Mouse (Mus musculus): ENCODE data around the gene Chchd10. TPM values are rescaled to one million over a fixed set of nuclear protein-coding genes. Genes with fewer than 3 reads are reported as not detected.

Chchd10 gene
- total RNA-seq, 2 experiments from 2014 or later: 7.1 to 8.1 TPM

GRCm38 (mm10) chr10:75948079-75948478, 15.1 kb downstream of the Chchd10 start:
- no peak for ATAC-seq (ENCODE audit: poor library complexity, severe bottlenecking)

GRCm38 (mm10) chr10:75949053-75950045, 16.4 kb downstream of the Chchd10 start:
- ATAC-seq (ENCODE audit: poor library complexity, severe bottlenecking): no peak

- ATAC-seq (ENCODE audit: poor library complexity, severe bottlenecking): no peak
Measured at GRCm38 (mm10) chr10:75950791-75951210, 17.9 kb downstream of the Chchd10 start.

DNA sequence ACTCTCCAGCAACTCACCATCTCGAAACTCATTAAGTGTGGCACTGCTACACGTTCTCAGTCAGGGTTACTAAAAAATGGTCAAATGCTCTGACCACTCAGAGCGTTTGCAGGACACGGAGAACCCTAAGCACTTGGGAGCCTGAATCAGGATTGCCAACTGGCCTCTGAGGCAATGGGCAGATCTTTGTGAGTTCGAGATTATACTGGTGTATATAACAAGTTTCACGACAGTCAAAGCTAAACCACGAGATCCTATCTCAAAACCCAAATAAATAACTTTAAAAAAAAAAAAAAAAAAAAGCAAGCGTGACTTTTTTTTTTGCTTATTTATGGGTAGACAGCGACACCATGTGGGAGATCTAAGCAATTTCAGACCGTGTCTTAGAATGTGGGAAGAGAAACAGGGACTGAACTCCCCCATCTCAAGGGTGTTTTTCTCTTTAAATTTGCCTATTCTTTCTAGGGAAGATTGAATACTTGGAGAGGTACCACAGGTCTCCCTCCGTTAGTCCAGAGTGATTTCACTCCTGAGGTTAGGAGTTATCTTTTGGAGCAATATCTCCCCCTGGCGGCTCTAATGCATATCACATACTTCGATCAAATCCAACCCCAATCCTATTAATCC, 18.6 kb downstream of the Chchd10 start:
- peak; percentile 73 for ATAC-seq (ENCODE audit: poor library complexity, severe bottlenecking)

- peak; percentile 69 for ATAC-seq (ENCODE audit: poor library complexity, severe bottlenecking)
Measured at GRCm38 (mm10) chr10:75954381-75954811, 21.5 kb downstream of the Chchd10 start, which contains the start of gene Gm5134. Gene Gm5134, plus strand, starts transcription at chr10:75954514.

DNA sequence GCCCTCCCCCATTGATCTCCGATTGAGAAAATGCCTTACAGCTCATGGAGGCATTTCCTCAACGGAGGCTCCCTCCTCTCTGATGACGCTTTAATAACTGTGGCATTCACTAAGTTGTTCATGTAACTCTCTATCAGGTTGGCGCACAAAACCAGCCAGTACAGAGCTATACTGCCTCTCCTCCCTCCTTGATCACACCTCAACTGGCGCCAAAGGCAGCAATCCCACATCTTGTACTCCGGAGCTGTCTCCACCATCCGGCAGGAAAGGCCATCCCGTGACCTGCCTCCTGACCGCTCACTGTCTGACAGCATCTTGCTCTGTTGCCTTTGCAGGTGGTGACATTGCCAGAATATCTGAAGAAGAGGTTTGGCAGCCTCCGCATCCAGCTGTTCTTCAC, 40.9 kb downstream of the Chchd10 start:
- ATAC-seq (ENCODE audit: poor library complexity, severe bottlenecking): no peak

DNA sequence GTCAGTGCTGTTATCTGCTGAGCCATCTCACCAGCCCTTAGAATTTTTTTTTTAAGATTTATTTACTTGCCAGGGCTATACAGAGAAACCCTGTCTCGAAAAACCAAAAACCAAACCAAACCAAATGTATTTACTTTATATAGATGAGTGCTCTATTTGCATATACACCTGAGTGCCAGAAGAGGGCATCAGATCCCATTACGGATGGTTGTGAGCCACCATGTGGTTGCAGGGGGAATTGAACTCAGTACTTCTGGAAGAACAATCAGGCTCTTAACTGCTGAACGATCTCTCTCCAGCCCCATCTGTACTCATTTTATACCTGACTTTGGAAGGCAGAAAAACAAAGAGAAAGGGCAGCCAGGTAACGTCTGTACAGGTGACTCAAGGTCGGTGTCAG, 42.3 kb downstream of the Chchd10 start:
- no peak for ATAC-seq (ENCODE audit: poor library complexity, severe bottlenecking)

DNA sequence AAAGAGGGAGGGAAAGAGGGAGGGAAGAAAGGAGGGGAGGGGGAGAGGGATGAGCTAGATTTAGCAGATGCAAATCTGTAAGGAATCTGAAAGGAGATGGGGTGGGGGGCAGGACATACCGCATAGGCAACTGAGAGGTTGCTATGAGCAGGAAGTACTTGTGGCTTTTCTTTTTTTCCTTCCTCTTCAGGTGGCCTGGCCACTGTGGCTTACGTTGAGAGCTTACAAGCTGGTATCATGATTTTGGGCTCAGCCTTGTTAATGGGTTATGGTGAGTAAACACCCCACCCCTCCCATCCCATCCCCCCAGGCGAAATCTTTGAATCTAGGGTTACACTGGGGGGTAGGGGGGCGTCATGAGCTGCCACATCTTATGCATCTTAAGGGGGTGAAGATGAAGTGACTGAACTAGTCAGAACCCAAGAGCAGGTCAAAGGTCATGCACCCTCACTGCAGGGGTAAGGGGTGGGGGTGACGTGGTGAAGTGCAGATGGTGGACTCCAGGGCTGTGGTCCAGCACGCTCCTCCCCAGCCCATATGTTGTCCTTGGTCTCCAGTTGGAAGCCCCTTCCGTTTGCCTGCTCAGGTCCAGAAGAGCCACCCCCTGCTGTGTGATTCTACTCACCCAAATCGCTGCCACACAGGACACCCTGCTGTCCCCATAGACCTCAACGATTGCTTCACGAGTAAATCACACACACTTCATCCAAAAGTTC, 45.3 kb downstream of the Chchd10 start:
- ATAC-seq (ENCODE audit: poor library complexity, severe bottlenecking): no peak

DNA sequence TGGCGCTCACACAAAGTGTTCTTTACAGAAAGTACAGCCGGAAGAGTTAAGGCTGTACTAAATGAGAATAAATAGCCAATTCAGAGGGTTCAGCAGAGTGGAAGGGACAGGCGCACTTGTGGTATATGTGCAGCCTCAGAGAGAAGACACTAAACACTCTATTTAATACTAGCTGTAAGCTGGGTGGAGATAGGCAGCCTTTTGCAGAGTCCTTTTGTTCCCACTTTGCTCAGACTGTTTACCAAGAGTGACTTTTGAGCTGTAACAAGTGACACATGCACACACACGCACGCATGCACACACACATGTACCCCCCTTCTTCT, 45.9 kb downstream of the Chchd10 start:
- no peak for ATAC-seq (ENCODE audit: poor library complexity, severe bottlenecking)

- ATAC-seq (ENCODE audit: poor library complexity, severe bottlenecking): no peak
Measured at GRCm38 (mm10) chr10:75979432-75979831, 46.5 kb downstream of the Chchd10 start.

Other genes with a start within 250 kb of the Chchd10 start
- 23.7 and 24.0 TPM in 2 replicates for gene Cabin1, start 168.8 kb upstream of the Chchd10 start, total RNA-seq (2015)
- 19.4 and 20.7 TPM in 2 replicates for gene Cabin1, start 168.8 kb upstream of the Chchd10 start, total RNA-seq (2017)
- gene Ddt, start 159.7 kb upstream of the Chchd10 start, total RNA-seq (2015): 30.0 and 31.4 TPM in 2 replicates
- 24.7 and 28.4 TPM in 2 replicates for gene Ddt, start 159.7 kb upstream of the Chchd10 start, total RNA-seq (2017)
- not detected in 2 replicates for gene Gm20441, start 152.2 kb upstream of the Chchd10 start, total RNA-seq (2015)
- not detected in 2 replicates for gene Gm20441, start 152.2 kb upstream of the Chchd10 start, total RNA-seq (2017)
- 1.4 and 2.7 TPM in 2 replicates for gene Gstt3, start 151.7 kb upstream of the Chchd10 start, total RNA-seq (2015)
- gene Gstt3, start 151.7 kb upstream of the Chchd10 start, total RNA-seq (2017): 1.5 and 1.6 TPM in 2 replicates
- 0.78 TPM in 1 of 2 replicates, not detected in the other for gene Gstt1, start 134.5 kb upstream of the Chchd10 start, total RNA-seq (2015)
- not detected in 2 replicates for gene Gstt1, start 134.5 kb upstream of the Chchd10 start, total RNA-seq (2017)
- not detected in 2 replicates for gene Gstt4, start 110.6 kb upstream of the Chchd10 start, total RNA-seq (2015)
- gene Gstt4, start 110.6 kb upstream of the Chchd10 start, total RNA-seq (2017): not detected in 2 replicates
- gene Gstt2, start 95.7 kb upstream of the Chchd10 start, total RNA-seq (2015): 4.7 and 5.9 TPM in 2 replicates
- gene Gstt2, start 95.7 kb upstream of the Chchd10 start, total RNA-seq (2017): 1.8 and 4.7 TPM in 2 replicates
- 68.9 and 73.4 TPM in 2 replicates for gene Mif, start 72.9 kb upstream of the Chchd10 start, total RNA-seq (2015)
- gene Mif, start 72.9 kb upstream of the Chchd10 start, total RNA-seq (2017): 87.4 and 123 TPM in 2 replicates
- 0.41 and 0.89 TPM in 2 replicates for gene Derl3, start 39.7 kb upstream of the Chchd10 start, total RNA-seq (2015)
- not detected in 2 replicates for gene Derl3, start 39.7 kb upstream of the Chchd10 start, total RNA-seq (2017)
- 44.0 and 46.2 TPM in 2 replicates for gene Smarcb1, start 11.5 kb upstream of the Chchd10 start, total RNA-seq (2015)
- 40.6 and 48.4 TPM in 2 replicates for gene Smarcb1, start 11.5 kb upstream of the Chchd10 start, total RNA-seq (2017)
- not detected in 2 replicates for gene Mmp11, start 3.4 kb downstream of the Chchd10 start, total RNA-seq (2015)
- gene Mmp11, start 3.4 kb downstream of the Chchd10 start, total RNA-seq (2017): not detected in 2 replicates
- gene Gm867, start 7.5 kb downstream of the Chchd10 start, total RNA-seq (2015): 0.48 and 0.83 TPM in 2 replicates
- gene Gm867, start 7.5 kb downstream of the Chchd10 start, total RNA-seq (2017): 0.16 TPM in 1 of 2 replicates, not detected in the other
- 0.48 TPM in 1 of 2 replicates, not detected in the other for gene Vpreb3, start 9.9 kb downstream of the Chchd10 start, total RNA-seq (2015)
- gene Vpreb3, start 9.9 kb downstream of the Chchd10 start, total RNA-seq (2017): not detected in 2 replicates
- gene Gm5134, start 21.4 kb downstream of the Chchd10 start, total RNA-seq (2015): 0.47 TPM in 1 of 2 replicates, not detected in the other
- 0.11 TPM in 1 of 2 replicates, not detected in the other for gene Gm5134, start 21.4 kb downstream of the Chchd10 start, total RNA-seq (2017)
- 4.5 and 5.9 TPM in 2 replicates for gene Zfp280b, start 99.5 kb downstream of the Chchd10 start, total RNA-seq (2015)
- 3.0 and 8.9 TPM in 2 replicates for gene Zfp280b, start 99.5 kb downstream of the Chchd10 start, total RNA-seq (2017)
- not detected in 2 replicates for gene Slc5a4b, start 177.8 kb downstream of the Chchd10 start, total RNA-seq (2015)
- not detected in 2 replicates for gene Slc5a4b, start 177.8 kb downstream of the Chchd10 start, total RNA-seq (2017)
- not detected in 2 replicates for gene Slc5a4a, start 214.3 kb downstream of the Chchd10 start, total RNA-seq (2015)
- not detected in 2 replicates for gene Slc5a4a, start 214.3 kb downstream of the Chchd10 start, total RNA-seq (2017)